Mouse (Mus musculus): ENCODE results near the gene Rasgef1b. TPM values are rescaled to one million over a fixed set of nuclear protein-coding genes. Genes with fewer than 3 reads are reported as not detected.
A peak's percentile ranks its signal among the peaks of the same experiment; 100 is the strongest.

Rasgef1b gene
- polyA plus RNA-seq, 1 experiment from 2014 or later: 3.6 TPM

- H3K4me2 ChIP-seq (replicated peaks; ENCODE audit: low read depth): no peak overlapping the region
- H3K4me1 ChIP-seq (replicated peaks; ENCODE audit: control insufficient read depth, insufficient read depth, low read length): no peaks in the 10 kb centered on the region
- no peaks in the 10 kb centered on the region for H3K9me3 ChIP-seq (ENCODE audit: control insufficient read depth)
- H3K27me3 ChIP-seq (replicated peaks; ENCODE audit: control insufficient read depth, insufficient read depth, low read length): no peaks in the 10 kb centered on the region
- 65% methylated on average over 3 of the region's 3 CpGs for WGBS
- H3K9ac ChIP-seq (ENCODE audit: low read depth, low read length): no peak overlapping the region
- ATAC-seq: no peak
- no peak overlapping the region for H3K4me3 ChIP-seq (ENCODE audit: low read depth, low read length)
- no peak for TF ChIP-seq CTCF (IDR thresholded peaks at IDR 0.05; ENCODE audit: low read depth)
- no peaks in the 10 kb centered on the region for H3K36me3 ChIP-seq (ENCODE audit: control insufficient read depth, insufficient read depth)
- H3K27ac ChIP-seq (ENCODE audit: low read depth, low read length): no peak overlapping the region
Measured at GRCm38 (mm10) chr5:99283636-99284035, 445.2 kb downstream of the Rasgef1b start.

GRCm38 (mm10) chr5:99280536-99280935, 448.3 kb downstream of the Rasgef1b start:
- TF ChIP-seq CTCF (IDR thresholded peaks at IDR 0.05; ENCODE audit: low read depth): no peak
- no peaks in the 10 kb centered on the region for H3K27me3 ChIP-seq (replicated peaks; ENCODE audit: control insufficient read depth, insufficient read depth, low read length)
- ATAC-seq: no peak
- no peak overlapping the region for H3K4me3 ChIP-seq (ENCODE audit: low read depth, low read length)
- no peak overlapping the region for H3K9ac ChIP-seq (ENCODE audit: low read depth, low read length)
- H3K9me3 ChIP-seq (ENCODE audit: control insufficient read depth): no peaks in the 10 kb centered on the region
- no peaks in the 10 kb centered on the region for H3K36me3 ChIP-seq (ENCODE audit: control insufficient read depth, insufficient read depth)
- no peak overlapping the region for H3K4me2 ChIP-seq (replicated peaks; ENCODE audit: low read depth)
- 82% methylated on average over 5 of the region's 5 CpGs for whole genome bisulfite sequencing
- H3K4me1 ChIP-seq (replicated peaks; ENCODE audit: control insufficient read depth, insufficient read depth, low read length): no peaks in the 10 kb centered on the region; the same call in 1 of the 2 replicates
- no peak overlapping the region for H3K27ac ChIP-seq (ENCODE audit: low read depth, low read length)

- H3K4me1 ChIP-seq (replicated peaks; ENCODE audit: control insufficient read depth, insufficient read depth, low read length): no peaks in the 10 kb centered on the region; the same call in 1 of the 2 replicates
- H3K36me3 ChIP-seq (ENCODE audit: control insufficient read depth, insufficient read depth): no peaks in the 10 kb centered on the region
- no peak overlapping the region for H3K9ac ChIP-seq (ENCODE audit: low read depth, low read length)
- 29% methylated on average over 9 of the region's 9 CpGs for WGBS
- no peak overlapping the region for H3K27ac ChIP-seq (ENCODE audit: low read depth, low read length)
- H3K27me3 ChIP-seq (replicated peaks; ENCODE audit: control insufficient read depth, insufficient read depth, low read length): no peaks in the 10 kb centered on the region
- ATAC-seq: peak; percentile 45
- no peak overlapping the region for H3K4me3 ChIP-seq (ENCODE audit: low read depth, low read length)
- H3K4me2 ChIP-seq (replicated peaks; ENCODE audit: low read depth): no peak overlapping the region
- no peak for TF ChIP-seq CTCF (IDR thresholded peaks at IDR 0.05; ENCODE audit: low read depth)
- H3K9me3 ChIP-seq (ENCODE audit: control insufficient read depth): no peaks in the 10 kb centered on the region
Measured at GRCm38 (mm10) chr5:99279016-99279757, 449.7 kb downstream of the Rasgef1b start.

- Histone ChIP-seq H3K27ac (ENCODE audit: low read depth, low read length) (no peak overlapping the region), H3K4me3 (ENCODE audit: low read depth, low read length) (no peak overlapping the region), H3K27me3 (replicated peaks; ENCODE audit: control insufficient read depth, insufficient read depth, low read length) (no peaks in the 10 kb centered on the region), H3K36me3 (ENCODE audit: control insufficient read depth, insufficient read depth) (no peaks in the 10 kb centered on the region), H3K9me3 (ENCODE audit: control insufficient read depth) (no peaks in the 10 kb centered on the region), H3K4me2 (replicated peaks; ENCODE audit: low read depth) (peak overlapping the region; percentile 24; the same call in 1 of the 2 replicates), H3K4me1 (replicated peaks; ENCODE audit: control insufficient read depth, insufficient read depth, low read length) (no peaks in the 10 kb centered on the region; the same call in 1 of the 2 replicates), H3K9ac (ENCODE audit: low read depth, low read length) (no peak overlapping the region)
- no peak for ATAC-seq
- WGBS: 74% methylated on average over 8 of the region's 8 CpGs
- TF ChIP-seq CTCF (IDR thresholded peaks at IDR 0.05; ENCODE audit: low read depth): no peak
Measured at GRCm38 (mm10) chr5:99278364-99278763, 450.5 kb downstream of the Rasgef1b start.

GRCm38 (mm10) chr5:99277536-99277935, 451.3 kb downstream of the Rasgef1b start:
- no peak for ATAC-seq
- H3K4me1 ChIP-seq (replicated peaks; ENCODE audit: control insufficient read depth, insufficient read depth, low read length): no peaks in the 10 kb centered on the region; the same call in 1 of the 2 replicates
- H3K27me3 ChIP-seq (replicated peaks; ENCODE audit: control insufficient read depth, insufficient read depth, low read length): no peaks in the 10 kb centered on the region
- WGBS: 76% methylated on average over 9 of the region's 9 CpGs
- H3K9me3 ChIP-seq (ENCODE audit: control insufficient read depth): no peaks in the 10 kb centered on the region
- no peak overlapping the region for H3K4me3 ChIP-seq (ENCODE audit: low read depth, low read length)
- no peaks in the 10 kb centered on the region for H3K36me3 ChIP-seq (ENCODE audit: control insufficient read depth, insufficient read depth)
- H3K9ac ChIP-seq (ENCODE audit: low read depth, low read length): no peak overlapping the region
- TF ChIP-seq CTCF (IDR thresholded peaks at IDR 0.05; ENCODE audit: low read depth): no peak
- peak overlapping the region; percentile 24 for H3K4me2 ChIP-seq (replicated peaks; ENCODE audit: low read depth)
- H3K27ac ChIP-seq (ENCODE audit: low read depth, low read length): no peak overlapping the region

DNA sequence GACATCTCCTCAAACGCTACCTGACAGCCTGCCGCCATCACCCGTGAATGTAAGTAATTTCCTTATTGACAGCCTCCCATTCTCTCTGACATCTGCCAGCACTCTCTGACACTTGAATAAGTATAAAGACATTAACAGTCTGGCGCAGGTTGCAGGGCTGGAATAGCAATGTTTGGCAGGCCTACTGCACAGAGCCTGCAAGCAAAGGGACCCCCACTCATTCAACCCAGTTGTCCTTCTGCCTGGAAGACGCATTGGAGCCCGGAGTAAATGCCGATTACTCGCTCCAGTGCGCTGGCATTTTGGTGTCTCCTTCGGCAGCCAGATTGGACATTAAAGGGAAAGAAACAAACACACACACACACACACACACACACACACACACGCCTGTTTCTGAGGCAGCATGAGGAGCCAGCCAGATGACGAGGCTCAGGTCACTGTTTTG, 454.7 kb downstream of the Rasgef1b start:
- H3K4me1 ChIP-seq (replicated peaks; ENCODE audit: control insufficient read depth, insufficient read depth, low read length): no peaks in the 10 kb centered on the region; the same call in 1 of the 2 replicates
- H3K4me2 ChIP-seq (replicated peaks; ENCODE audit: low read depth): no peak overlapping the region
- TF ChIP-seq CTCF (IDR thresholded peaks at IDR 0.05; ENCODE audit: low read depth): no peak
- no peak overlapping the region for H3K9ac ChIP-seq (ENCODE audit: low read depth, low read length)
- H3K27me3 ChIP-seq (replicated peaks; ENCODE audit: control insufficient read depth, insufficient read depth, low read length): no peaks in the 10 kb centered on the region
- H3K4me3 ChIP-seq (ENCODE audit: low read depth, low read length): no peak overlapping the region
- H3K36me3 ChIP-seq (ENCODE audit: control insufficient read depth, insufficient read depth): no peaks in the 10 kb centered on the region
- no peak for ATAC-seq
- WGBS: 73% methylated on average over 12 of the region's 12 CpGs
- no peak overlapping the region for H3K27ac ChIP-seq (ENCODE audit: low read depth, low read length)
- H3K9me3 ChIP-seq (ENCODE audit: control insufficient read depth): no peaks in the 10 kb centered on the region
